In genomic region chr2:80474247-80474796, GRCm38 (mm10) we compare ENCODE assay signal across 23 mouse cellular contexts. TPM values are rescaled to one million over a fixed set of nuclear protein-coding genes. Genes with fewer than 3 reads are reported as not detected.
"Had no signal": no experiment of that assay in that cellular context is flagged by ENCODE, and none has a peak within 500 bp of the region (broad histone marks: within the 10 kb centered on the region; RNA-seq: fewer than 3 reads in every experiment).

No protein-coding gene starts in this region.

- H3K4me2 ChIP-seq: limb, embryonic 12.5 days; limb, embryonic 15.5 days; liver, embryonic 11.5 days; lung, embryonic 14.5 days; midbrain, embryonic 12.5 days; midbrain, embryonic 15.5 days; neural tube, embryonic 12.5 days; neural tube, embryonic 15.5 days; stomach, embryonic 15.5 days had no signal

- ATAC-seq: hindbrain, postnatal 0 days; inflammation-experienced regulatory T-cells, adult 6 months; liver, postnatal 0 days; lung, postnatal 0 days; midbrain, embryonic 15.5 days had no signal

- H3K9me3 ChIP-seq: limb, embryonic 12.5 days; limb, embryonic 15.5 days; midbrain, embryonic 12.5 days; midbrain, embryonic 15.5 days; neural tube, embryonic 12.5 days; neural tube, embryonic 15.5 days; stomach, embryonic 15.5 days had no signal

- H3K27me3 ChIP-seq: limb, embryonic 12.5 days; limb, embryonic 15.5 days; midbrain, embryonic 12.5 days; midbrain, embryonic 15.5 days; neural tube, embryonic 12.5 days; neural tube, embryonic 15.5 days; stomach, embryonic 15.5 days had no signal

- H3K9ac ChIP-seq: limb, embryonic 12.5 days; limb, embryonic 15.5 days; liver, embryonic 14.5 days; liver, postnatal 0 days; lung, embryonic 14.5 days; midbrain, embryonic 12.5 days; midbrain, embryonic 15.5 days; neural tube, embryonic 12.5 days; neural tube, embryonic 15.5 days; stomach, embryonic 15.5 days had no signal

- DNase-seq: left cerebral cortex, postnatal 4 days; liver, postnatal 0 days; lung, embryonic 14.5 days; right cerebral cortex, adult 18-20 months; right cerebral cortex, postnatal 25 days; spleen, adult 18-20 months; thymus, adult 18-20 months; thymus, postnatal 36 days had no signal

- H3K4me1 ChIP-seq: limb, embryonic 12.5 days; limb, embryonic 15.5 days; midbrain, embryonic 12.5 days; midbrain, embryonic 15.5 days; neural tube, embryonic 12.5 days; neural tube, embryonic 15.5 days; stomach, embryonic 15.5 days had no signal

- H3K27ac ChIP-seq: hindbrain, postnatal 0 days; kidney, postnatal 0 days; limb, embryonic 12.5 days; limb, embryonic 15.5 days; liver, embryonic 14.5 days; macrophage; midbrain, embryonic 12.5 days; midbrain, embryonic 15.5 days; neural tube, embryonic 12.5 days; neural tube, embryonic 15.5 days; stomach, embryonic 15.5 days had no signal

- H3K4me3 ChIP-seq: limb, embryonic 12.5 days; limb, embryonic 15.5 days; midbrain, embryonic 12.5 days; midbrain, embryonic 15.5 days; neural tube, embryonic 12.5 days; neural tube, embryonic 15.5 days; stomach, embryonic 15.5 days had no signal

- H3K36me3 ChIP-seq: limb, embryonic 12.5 days; limb, embryonic 15.5 days; midbrain, embryonic 12.5 days; midbrain, embryonic 15.5 days; neural tube, embryonic 12.5 days; neural tube, embryonic 15.5 days; stomach, embryonic 15.5 days had no signal

RNA-seq across cellular contexts. Expression of gene Frzb, which starts 26.9 kb away (rescaled TPM):
- total RNA-seq: megakaryocyte, adult 5-6 weeks had no signal
- polyA plus RNA-seq: inflammation-experienced regulatory T-cells, adult 6 months; macrophage had no signal
